Mouse (Mus musculus) kidney, adult 2 months (tissue): ENCODE results near the gene Sgk1. TPM values are rescaled to one million over a fixed set of nuclear protein-coding genes. Genes with fewer than 3 reads are reported as not detected.

Source experiments
- DNase-seq: peaks from one replicate; pipeline ENCODE4 v3.0.0; 2021
- H3K27ac ChIP-seq: fragments of 200-500 bp; 2 replicates; pipeline ENCODE4 v1.5.1; 2012; ENCODE audit warnings: low read depth, low read length, control low read depth, inconsistent platforms; ENCODE audit not compliant: insufficient read depth
- H3K27me3 ChIP-seq: fragments of 200-500 bp; replicated peaks from 2 replicates; pipeline ENCODE4 v1.6.1; 2012; ENCODE audit warnings: mild to moderate bottlenecking, moderate library complexity, low read length, inconsistent platforms; ENCODE audit not compliant: control insufficient read depth, insufficient read depth
- H3K36me3 ChIP-seq: fragments of 200-500 bp; 2 replicates; pipeline ENCODE4 v1.6.1; 2012; ENCODE audit warnings: mild to moderate bottlenecking, moderate library complexity, low read length, inconsistent platforms; ENCODE audit not compliant: control insufficient read depth, insufficient read depth
- H3K4me1 ChIP-seq: fragments of 200-500 bp; 2 replicates; pipeline ENCODE4 v1.6.1; 2011; ENCODE audit warnings: low read length; ENCODE audit not compliant: control insufficient read depth, insufficient read depth
- H3K4me3 ChIP-seq: fragments of 200-500 bp; 2 replicates; pipeline ENCODE4 v1.5.1; 2011; ENCODE audit warnings: mild to moderate bottlenecking, low read depth, low read length, control low read depth; ENCODE audit not compliant: insufficient read depth
- CTCF ChIP-seq: fragments of 200-500 bp; conservative IDR thresholded peaks from 2 replicates; pipeline ENCODE4 v1.5.1; 2011; ENCODE audit warnings: low read depth, mild to moderate bottlenecking, control low read depth, low read length, moderate library complexity, mixed read lengths; ENCODE audit not compliant: insufficient read depth, insufficient read length
- POLR2A ChIP-seq: fragments of 200-500 bp; IDR thresholded peaks from one replicate; pipeline ENCODE4 v1.6.1; 2011; ENCODE audit warnings: low read depth, low read length, control low read depth
- WGBS: fragments of 180-500 bp; shearing (Covaris S2); methylation state at CpG from one replicate; pipeline ENCODE4 v1.1.7; 2018; 5-methylcytosine and 5-hydroxymethylcytosine counted together
- polyA plus RNA-seq: library from polyadenylated mRNA; depleted of rRNA; stranded (reverse); fragments of >200 nt; gene quantifications from 2 replicates; pipeline ENCODE4 v1.2.3, GENCODE M21; 2012

Gene Sgk1
- polyA plus RNA-seq, 1 experiment, result 76.5 TPM

DNA sequence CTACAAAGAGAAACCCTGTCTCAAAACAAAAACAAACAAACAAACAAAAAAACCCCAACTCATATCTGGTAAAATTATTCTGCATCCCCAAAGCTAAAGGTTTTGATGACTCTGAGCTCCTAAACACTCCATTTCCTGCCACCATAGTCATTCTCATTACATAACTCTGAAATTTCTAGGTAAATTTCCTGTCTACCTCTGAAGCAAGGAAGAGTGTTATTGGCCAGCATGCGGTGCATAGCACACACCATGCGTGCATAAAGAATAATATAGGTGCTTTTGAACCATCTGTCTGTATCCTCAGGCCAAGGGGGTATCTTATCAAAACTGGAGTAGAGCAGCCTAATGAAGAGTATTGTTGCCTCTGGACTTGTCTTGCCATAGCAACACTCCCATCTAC lies 13.8 kb upstream of the Sgk1 start:
- 94% methylated on average over 2 of the region's 2 CpGs for WGBS
- Histone ChIP-seq H3K27me3 (no peaks in the 10 kb centered on the region), H3K36me3 (no peaks in the 10 kb centered on the region), H3K27ac (no peak overlapping the region), H3K4me3 (no peak overlapping the region), H3K4me1 (no peaks in the 10 kb centered on the region)
- TF ChIP-seq CTCF, result no peak
- TF ChIP-seq POLR2A, result no peak
- DNase-seq, result no peak

DNA sequence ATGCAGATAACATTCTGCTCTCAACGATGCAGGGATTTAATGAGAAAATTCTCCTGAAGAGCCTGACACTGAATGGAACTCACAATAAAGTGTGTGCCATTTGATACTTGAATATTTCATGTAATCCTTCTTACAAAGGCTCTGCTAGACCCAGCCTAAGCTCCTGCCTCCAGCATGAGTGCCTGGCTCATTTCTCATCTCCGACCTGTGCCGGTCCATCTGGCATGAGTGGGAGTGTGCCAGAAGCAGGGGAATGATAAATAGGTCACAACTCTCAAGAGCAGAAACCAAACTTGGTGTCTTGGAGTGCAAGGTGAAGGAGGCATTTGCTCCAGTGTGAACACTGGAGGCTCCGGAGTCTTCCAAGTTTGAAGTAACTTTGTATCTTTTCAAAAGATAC lies 13.4 kb upstream of the Sgk1 start:
- no peak for TF ChIP-seq CTCF
- TF ChIP-seq POLR2A, result no peak
- no peak overlapping the region for H3K4me3 ChIP-seq
- no peaks in the 10 kb centered on the region for H3K4me1 ChIP-seq
- no peak for DNase-seq
- no peaks in the 10 kb centered on the region for H3K27me3 ChIP-seq
- no peaks in the 10 kb centered on the region for H3K36me3 ChIP-seq
- 54% methylated on average over 4 of the region's 4 CpGs for WGBS
- no peak overlapping the region for H3K27ac ChIP-seq

DNA sequence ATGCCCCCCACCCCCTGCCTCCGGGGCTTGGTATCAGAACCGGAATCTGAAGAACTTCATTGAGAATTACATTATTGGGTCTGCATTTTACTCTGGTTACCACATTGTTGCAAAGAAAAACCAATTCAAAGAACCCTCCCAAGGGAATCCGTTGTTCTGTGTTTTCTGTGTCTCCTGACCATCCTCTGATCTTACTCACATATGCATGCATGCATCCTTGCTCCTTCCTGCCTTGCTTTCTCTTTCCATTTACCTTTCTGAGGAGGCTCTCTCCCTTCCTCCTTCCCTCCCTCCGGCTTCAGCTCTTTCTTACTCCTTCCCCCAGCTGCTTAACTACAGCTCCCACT lies 174 bp upstream of the Sgk1 start:
- Histone ChIP-seq H3K36me3 (no peaks in the 10 kb centered on the region), H3K4me1 (no peaks in the 10 kb centered on the region), H3K4me3 (peak overlapping the region; percentile 38), H3K27me3 (no peaks in the 10 kb centered on the region), H3K27ac (no peak overlapping the region)
- TF ChIP-seq POLR2A, result no peak
- no peak for TF ChIP-seq CTCF
- 46% methylated on average over 4 of the region's 4 CpGs for WGBS
- no peak for DNase-seq

DNA sequence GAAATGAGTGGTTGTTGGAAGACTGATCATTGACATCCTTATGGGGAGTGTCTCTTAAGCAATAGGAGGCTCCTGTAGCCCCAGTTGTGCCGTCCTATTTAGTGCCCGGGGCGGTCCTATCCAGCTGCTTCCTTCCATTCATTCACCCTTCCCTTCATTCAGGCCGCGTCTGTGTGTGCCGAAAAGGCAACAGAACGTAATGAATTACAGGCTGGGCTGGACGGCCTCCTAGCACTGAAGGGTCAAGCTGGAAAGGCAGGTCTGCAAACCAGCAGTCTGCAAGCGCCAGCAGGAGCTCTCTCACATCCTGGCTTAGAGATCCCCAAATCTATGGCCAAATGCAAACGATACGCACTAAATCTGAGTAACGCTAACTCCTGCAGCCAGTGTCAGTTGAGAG lies 1.6 kb downstream of the Sgk1 start:
- H3K27ac ChIP-seq, result no peak overlapping the region
- peak; percentile 13 for DNase-seq
- no peak overlapping the region for H3K4me3 ChIP-seq
- WGBS, result 23% methylated on average over 12 of the region's 12 CpGs
- H3K4me1 ChIP-seq, result no peaks in the 10 kb centered on the region
- H3K36me3 ChIP-seq, result no peaks in the 10 kb centered on the region
- no peaks in the 10 kb centered on the region for H3K27me3 ChIP-seq
- TF ChIP-seq POLR2A (no peak), CTCF (no peak)

DNA sequence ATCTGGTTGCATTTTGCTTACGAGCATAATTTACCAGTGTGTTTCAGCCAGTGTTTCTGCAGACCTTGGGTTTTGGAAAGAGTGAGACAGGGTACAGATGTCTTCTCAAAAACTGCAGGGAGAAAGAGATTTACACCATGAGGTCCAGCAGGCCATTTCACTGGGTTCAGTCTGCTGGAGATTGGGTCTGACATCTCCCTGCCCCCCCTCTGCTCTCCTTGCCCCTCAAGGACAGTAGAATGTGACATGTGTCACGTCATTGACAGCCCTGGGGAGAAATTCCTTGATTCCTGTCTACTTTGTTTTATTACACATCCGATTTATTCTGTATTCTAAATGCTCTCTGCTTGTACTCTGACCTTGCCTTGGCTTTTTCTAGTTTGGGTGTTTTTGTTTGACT lies 2.5 kb downstream of the Sgk1 start:
- no peaks in the 10 kb centered on the region for H3K36me3 ChIP-seq
- no peak for DNase-seq
- TF ChIP-seq CTCF (no peak), POLR2A (no peak)
- 81% methylated on average over 3 of the region's 3 CpGs for WGBS
- H3K4me1 ChIP-seq, result no peaks in the 10 kb centered on the region
- H3K4me3 ChIP-seq, result no peak overlapping the region
- no peak overlapping the region for H3K27ac ChIP-seq
- H3K27me3 ChIP-seq, result no peaks in the 10 kb centered on the region

DNA sequence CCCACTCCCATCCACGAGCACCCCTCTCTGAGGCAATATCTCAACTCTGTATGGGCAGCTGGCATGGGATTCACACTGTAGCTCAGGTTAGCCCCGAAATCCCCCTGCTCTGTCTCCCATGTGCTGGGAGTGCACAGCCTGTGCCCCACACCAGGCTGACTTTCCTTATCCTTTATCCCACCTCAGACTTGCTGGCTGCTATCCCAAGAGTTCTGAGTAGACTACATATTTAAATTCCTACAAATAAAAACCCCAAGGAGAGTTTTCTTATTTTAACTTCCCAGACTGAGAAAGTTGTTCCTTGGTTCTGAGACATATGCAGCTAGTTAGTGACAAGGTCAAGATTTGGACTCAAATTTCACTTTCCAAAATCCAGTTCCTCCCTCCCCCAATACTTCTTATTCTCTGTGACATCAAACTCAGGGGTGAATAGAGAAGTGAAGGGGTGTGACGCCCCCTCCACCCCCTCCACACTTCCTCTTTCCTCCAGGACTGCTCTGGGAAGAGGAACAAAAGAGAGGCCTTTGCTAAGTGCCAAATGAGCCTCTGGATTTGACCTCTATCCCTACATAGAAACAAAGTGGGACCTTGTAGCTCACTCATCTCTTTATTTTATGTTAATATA lies 7.3 kb downstream of the Sgk1 start:
- Histone ChIP-seq H3K4me1 (no peaks in the 10 kb centered on the region), H3K4me3 (no peak overlapping the region), H3K27ac (no peak overlapping the region), H3K27me3 (no peaks in the 10 kb centered on the region), H3K36me3 (no peaks in the 10 kb centered on the region)
- TF ChIP-seq POLR2A (no peak), CTCF (no peak)
- peak; percentile 33 for DNase-seq
- WGBS, result 82% methylated on average over 3 of the region's 3 CpGs

DNA sequence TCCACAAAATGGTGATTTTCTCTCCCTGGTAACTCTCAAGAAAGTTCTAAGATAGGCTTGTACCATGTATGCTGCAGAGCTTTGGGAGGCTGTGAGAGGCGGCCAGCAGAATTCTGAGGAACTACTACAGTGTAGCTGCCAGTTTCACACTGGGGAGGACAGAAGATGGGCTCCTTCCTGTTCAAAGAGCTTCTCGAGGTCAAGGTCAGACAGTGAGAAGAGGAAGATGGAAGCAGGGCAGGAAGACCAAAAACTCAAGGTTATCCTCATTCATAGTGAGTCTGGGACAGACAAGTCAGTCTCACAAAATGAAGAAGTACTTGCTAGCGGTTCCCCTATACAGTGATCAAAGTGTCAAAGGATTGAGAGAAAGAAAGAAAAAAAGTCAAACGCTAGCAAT lies 8.3 kb downstream of the Sgk1 start:
- peak; percentile 14 for DNase-seq
- WGBS, result 87% methylated on average over 4 of the region's 4 CpGs

DNA sequence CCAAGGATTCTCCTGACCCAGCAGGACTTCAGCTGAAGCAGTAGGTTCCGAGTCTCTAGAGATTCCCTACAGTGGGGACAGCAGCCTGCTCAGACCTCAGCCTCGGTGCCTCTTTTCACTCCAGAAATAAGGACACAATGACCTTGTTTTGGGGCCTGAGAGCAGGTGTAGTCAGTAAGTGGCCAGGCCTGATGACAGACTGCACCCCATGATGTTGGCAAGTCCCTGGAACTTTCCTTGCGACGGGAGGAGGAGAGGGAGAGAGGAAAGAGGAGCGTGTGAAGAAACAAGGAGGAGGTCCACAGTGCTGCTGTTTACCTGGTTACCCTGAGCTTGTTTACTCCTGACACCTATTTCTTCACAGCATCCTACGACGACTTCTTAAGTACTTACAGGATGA lies 9.5 kb downstream of the Sgk1 start:
- no peaks in the 10 kb centered on the region for H3K27me3 ChIP-seq

More for the DNA sequence above, 8.3 kb downstream of the Sgk1 start:
- H3K36me3 ChIP-seq, result no peaks in the 10 kb centered on the region
- H3K4me1 ChIP-seq, result no peaks in the 10 kb centered on the region
- TF ChIP-seq POLR2A (no peak), CTCF (no peak)
- no peak overlapping the region for H3K4me3 ChIP-seq
- no peak overlapping the region for H3K27ac ChIP-seq
- no peaks in the 10 kb centered on the region for H3K27me3 ChIP-seq

More for the DNA sequence above, 9.5 kb downstream of the Sgk1 start:
- H3K36me3 ChIP-seq, result no peaks in the 10 kb centered on the region
- WGBS, result 53% methylated on average over 7 of the region's 7 CpGs
- no peaks in the 10 kb centered on the region for H3K4me1 ChIP-seq
- TF ChIP-seq POLR2A (no peak), CTCF (no peak)
- H3K4me3 ChIP-seq, result no peak overlapping the region
- DNase-seq, result no peak
- H3K27ac ChIP-seq, result no peak overlapping the region
